Mouse (Mus musculus) intestine, embryonic 15.5 days (tissue): Measurements from ENCODE around the gene Ncor2. TPM values are rescaled to one million over a fixed set of nuclear protein-coding genes. Genes with fewer than 3 reads are reported as not detected.

Experiments used
- ATAC-seq: fragments of 200-750 bp; cut with Nextera tagmentation; 2 replicates; pipeline ENCODE4 v1.8.0; 2017; ENCODE audit warnings: moderate TSS enrichment, moderate library complexity
- H3K27ac ChIP-seq: fragments of 300-500 bp; sonication (generic); 2 replicates; pipeline ENCODE4 v1.5.1; 2015; ENCODE audit warnings: mild to moderate bottlenecking, inconsistent platforms
- H3K27me3 ChIP-seq: fragments of 300-500 bp; sonication (generic); replicated peaks from 2 replicates; pipeline ENCODE4 v1.6.1; 2015; ENCODE audit warnings: inconsistent platforms
- H3K36me3 ChIP-seq: fragments of 300-500 bp; sonication (generic); 2 replicates; pipeline ENCODE4 v1.6.1; 2015; ENCODE audit warnings: inconsistent platforms
- H3K4me1 ChIP-seq: fragments of 300-500 bp; sonication (generic); replicated peaks from 2 replicates; pipeline ENCODE4 v1.6.1; 2015; ENCODE audit warnings: inconsistent platforms
- H3K4me2 ChIP-seq: fragments of 300-500 bp; sonication (generic); replicated peaks from 2 replicates; pipeline ENCODE4 v1.6.1; 2015; ENCODE audit warnings: mild to moderate bottlenecking, inconsistent platforms
- H3K4me3 ChIP-seq: fragments of 300-500 bp; sonication (generic); replicated peaks from 2 replicates; pipeline ENCODE4 v1.5.1; 2015; ENCODE audit warnings: inconsistent platforms
- H3K9ac ChIP-seq: fragments of 300-500 bp; sonication (generic); 2 replicates; pipeline ENCODE4 v1.6.1; 2015; ENCODE audit warnings: inconsistent platforms
- H3K9me3 ChIP-seq: fragments of 300-500 bp; sonication (generic); 2 replicates; pipeline ENCODE4 v1.6.1; 2016; ENCODE audit warnings: inconsistent platforms
- WGBS: fragments of 180-500 bp; shearing (Covaris S2); methylation state at CpG from one replicate; pipeline ENCODE4 v1.1.7; 2015; 5-methylcytosine and 5-hydroxymethylcytosine counted together
- polyA plus RNA-seq: library from polyadenylated mRNA; unstranded; fragments of >200 nt; fragmentation: Nextera tagmentation; extraction: Ambion mirVana; gene quantifications from 2 replicates; pipeline ENCODE4 v1.2.1, GENCODE M21; 2015

The Ncor2 gene
- polyA plus RNA-seq, 1 experiment from 2014 or later, result 20.0 TPM

GRCm38 (mm10) chr5:125093795-125094194 lies 85.2 kb downstream of the Ncor2 start:
- Histone ChIP-seq H3K36me3 (peaks cover 52% of the 10 kb centered on the region), H3K27ac (no peak overlapping the region), H3K4me2 (no peak overlapping the region), H3K4me3 (no peak overlapping the region), H3K9ac (no peak overlapping the region), H3K27me3 (no peaks in the 10 kb centered on the region), H3K9me3 (no peaks in the 10 kb centered on the region), H3K4me1 (no peaks in the 10 kb centered on the region)
- 61% methylated on average over 5 of the region's 5 CpGs for WGBS
- ATAC-seq, result no peak

DNA sequence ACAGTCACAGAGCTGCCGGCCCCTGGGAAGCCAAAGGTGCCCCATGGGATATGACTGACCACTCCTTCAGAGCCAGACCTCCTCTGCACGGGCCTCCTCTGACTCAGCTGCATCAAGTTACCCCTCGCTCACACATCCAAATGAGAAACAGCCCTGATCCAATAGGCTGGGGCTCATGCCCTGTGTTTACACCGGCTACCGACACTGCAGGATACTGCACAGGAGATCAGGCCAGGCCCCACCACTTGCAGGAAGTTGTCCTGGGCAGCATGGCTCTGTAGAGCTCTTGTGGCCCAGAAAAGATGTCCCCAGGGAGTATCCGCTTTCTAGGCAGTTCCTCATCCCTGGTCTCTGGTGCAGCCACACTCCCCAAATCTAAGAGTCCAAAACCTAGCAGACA lies 90.9 kb downstream of the Ncor2 start:
- H3K4me1 ChIP-seq, result peaks cover 3% of the 10 kb centered on the region; the same call in 1 of the 2 replicates

DNA sequence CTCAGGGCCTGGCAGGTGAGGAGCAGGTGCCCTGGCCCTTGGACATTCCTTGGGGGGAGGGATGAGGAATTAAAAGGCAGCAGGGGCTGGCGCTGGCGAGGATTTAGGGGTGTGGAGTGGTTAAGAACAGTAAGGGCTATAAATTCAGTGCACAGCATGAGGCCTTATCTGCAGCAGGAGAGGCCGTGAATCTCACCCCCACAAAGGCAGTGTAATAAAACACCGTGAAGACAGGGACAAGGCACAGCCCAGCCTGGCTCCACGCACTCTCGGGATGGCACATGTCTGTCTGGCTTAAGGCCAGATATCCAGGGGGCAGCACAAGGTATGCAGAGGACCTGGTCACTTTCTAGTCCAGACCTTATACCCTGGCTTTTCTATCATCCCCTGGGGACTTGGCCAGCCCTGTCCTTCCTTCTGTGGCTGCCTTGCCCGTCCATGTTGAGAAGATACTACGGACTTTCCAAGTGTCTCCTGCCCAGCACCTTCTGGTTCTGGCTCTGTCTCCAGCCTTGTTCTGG lies 93.9 kb downstream of the Ncor2 start:
- peaks cover 68% of the 10 kb centered on the region for H3K36me3 ChIP-seq

More for the DNA sequence above, 90.9 kb downstream of the Ncor2 start:
- no peaks in the 10 kb centered on the region for H3K27me3 ChIP-seq
- H3K9me3 ChIP-seq, result no peaks in the 10 kb centered on the region
- no peak overlapping the region for H3K27ac ChIP-seq
- H3K36me3 ChIP-seq, result peaks cover 80% of the 10 kb centered on the region
- no peak for ATAC-seq
- no peak overlapping the region for H3K4me2 ChIP-seq
- H3K4me3 ChIP-seq, result no peak overlapping the region
- 69% methylated on average over 6 of the region's 6 CpGs for WGBS
- H3K9ac ChIP-seq, result no peak overlapping the region

DNA sequence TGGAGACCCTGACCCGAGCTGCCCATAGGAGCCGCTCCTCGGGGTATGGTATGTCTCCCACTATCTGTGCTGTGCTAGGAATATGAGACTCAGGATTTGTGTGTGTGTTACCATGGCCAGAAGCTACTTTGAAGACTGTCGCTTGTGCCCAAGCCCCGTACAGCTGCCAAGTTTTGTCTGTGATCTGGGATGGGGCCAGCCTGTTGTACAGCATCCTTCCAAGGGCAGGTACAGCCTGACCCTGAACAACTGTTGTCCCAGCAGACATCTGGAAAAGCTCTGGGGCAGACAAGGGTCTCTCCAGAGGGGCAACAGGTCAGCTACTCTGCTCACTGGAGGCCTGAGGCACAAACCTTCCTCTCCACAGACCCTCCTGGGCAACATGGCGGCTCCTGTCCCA lies 95.3 kb downstream of the Ncor2 start:
- Histone ChIP-seq H3K27ac (no peak overlapping the region), H3K4me2 (no peak overlapping the region), H3K36me3 (peaks cover 64% of the 10 kb centered on the region), H3K4me1 (peaks cover 25% of the 10 kb centered on the region), H3K27me3 (no peaks in the 10 kb centered on the region), H3K9ac (no peak overlapping the region), H3K4me3 (no peak overlapping the region), H3K9me3 (no peaks in the 10 kb centered on the region)
- 89% methylated on average over 6 of the region's 6 CpGs for WGBS
- no peak for ATAC-seq

More for the DNA sequence above, 93.9 kb downstream of the Ncor2 start:
- H3K9ac ChIP-seq, result no peak overlapping the region
- H3K4me1 ChIP-seq, result peaks cover 25% of the 10 kb centered on the region
- ATAC-seq, result peak; percentile 57; the same call in 1 of the 2 replicates
- 43% methylated on average over 8 of the region's 8 CpGs for WGBS
- no peaks in the 10 kb centered on the region for H3K27me3 ChIP-seq
- H3K9me3 ChIP-seq, result no peaks in the 10 kb centered on the region
- no peak overlapping the region for H3K4me2 ChIP-seq
- H3K27ac ChIP-seq, result no peak overlapping the region
- no peak overlapping the region for H3K4me3 ChIP-seq

- Histone ChIP-seq H3K27me3 (no peaks in the 10 kb centered on the region), H3K4me3 (no peak overlapping the region), H3K4me1 (peaks cover 25% of the 10 kb centered on the region), H3K9ac (peak overlapping the region; percentile 11; the same call in 1 of the 2 replicates), H3K27ac (peak overlapping the region; percentile 88), H3K9me3 (no peaks in the 10 kb centered on the region), H3K36me3 (peaks cover 56% of the 10 kb centered on the region), H3K4me2 (0 out of 2 replicates have a peak overlapping the region, but pooled peaks have one; percentile 19)
- 44% methylated on average over 21 of the region's 21 CpGs for WGBS
- peak; percentile 83 for ATAC-seq
Measured at GRCm38 (mm10) chr5:125081318-125082101, 97.5 kb downstream of the Ncor2 start.

GRCm38 (mm10) chr5:125080787-125081317 lies 98.2 kb downstream of the Ncor2 start:
- WGBS, result 86% methylated on average over 10 of the region's 10 CpGs
- peak overlapping the region; percentile 11; the same call in 1 of the 2 replicates for H3K9ac ChIP-seq
- ATAC-seq, result peak; percentile 55

GRCm38 (mm10) chr5:125080352-125080751 lies 98.7 kb downstream of the Ncor2 start:
- WGBS, result 88% methylated on average over 4 of the region's 4 CpGs
- peaks cover 48% of the 10 kb centered on the region for H3K36me3 ChIP-seq
- 0 out of 2 replicates have a peak overlapping the region, but pooled peaks have one; percentile 88 for H3K27ac ChIP-seq
- peaks cover 28% of the 10 kb centered on the region for H3K4me1 ChIP-seq
- no peaks in the 10 kb centered on the region for H3K27me3 ChIP-seq
- H3K4me3 ChIP-seq, result no peak overlapping the region
- H3K9me3 ChIP-seq, result no peaks in the 10 kb centered on the region
- ATAC-seq, result no peak
- H3K4me2 ChIP-seq, result no peak overlapping the region
- H3K9ac ChIP-seq, result no peak overlapping the region

More at GRCm38 (mm10) chr5:125080787-125081317, 98.2 kb downstream of the Ncor2 start:
- Histone ChIP-seq H3K4me2 (no peak overlapping the region; the same call in 1 of the 2 replicates), H3K36me3 (peaks cover 51% of the 10 kb centered on the region), H3K9me3 (no peaks in the 10 kb centered on the region), H3K4me1 (peaks cover 28% of the 10 kb centered on the region), H3K4me3 (no peak overlapping the region), H3K27ac (peak overlapping the region; percentile 88; the same call in 1 of the 2 replicates), H3K27me3 (no peaks in the 10 kb centered on the region)

DNA sequence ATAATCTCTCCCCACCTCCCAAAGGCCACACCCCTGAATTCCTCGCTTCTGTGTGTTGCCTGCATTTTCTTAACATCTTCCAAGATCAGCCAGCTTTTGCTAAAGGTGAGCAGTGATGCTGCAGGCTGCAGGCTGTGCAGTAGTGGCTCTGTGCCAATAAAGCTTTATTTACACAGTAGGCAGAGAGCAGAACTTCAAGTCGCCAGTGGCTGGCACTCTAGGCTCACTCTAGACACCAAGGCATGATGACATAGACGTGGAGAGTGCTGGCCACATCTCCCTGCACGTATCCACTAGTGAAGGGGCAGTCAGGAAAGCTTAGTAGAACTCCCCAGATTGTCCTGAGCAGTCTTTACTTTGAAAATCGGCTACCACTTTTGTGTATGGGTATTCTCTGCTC lies 100.8 kb downstream of the Ncor2 start:
- H3K9ac ChIP-seq, result no peak overlapping the region
- H3K9me3 ChIP-seq, result no peaks in the 10 kb centered on the region
- H3K4me2 ChIP-seq, result no peak overlapping the region
- no peaks in the 10 kb centered on the region for H3K27me3 ChIP-seq
- peaks cover 33% of the 10 kb centered on the region for H3K4me1 ChIP-seq
- H3K36me3 ChIP-seq, result peaks cover 35% of the 10 kb centered on the region
- no peak overlapping the region for H3K4me3 ChIP-seq
- 72% methylated on average over 5 of the region's 5 CpGs for WGBS
- H3K27ac ChIP-seq, result no peak overlapping the region
- ATAC-seq, result no peak

DNA sequence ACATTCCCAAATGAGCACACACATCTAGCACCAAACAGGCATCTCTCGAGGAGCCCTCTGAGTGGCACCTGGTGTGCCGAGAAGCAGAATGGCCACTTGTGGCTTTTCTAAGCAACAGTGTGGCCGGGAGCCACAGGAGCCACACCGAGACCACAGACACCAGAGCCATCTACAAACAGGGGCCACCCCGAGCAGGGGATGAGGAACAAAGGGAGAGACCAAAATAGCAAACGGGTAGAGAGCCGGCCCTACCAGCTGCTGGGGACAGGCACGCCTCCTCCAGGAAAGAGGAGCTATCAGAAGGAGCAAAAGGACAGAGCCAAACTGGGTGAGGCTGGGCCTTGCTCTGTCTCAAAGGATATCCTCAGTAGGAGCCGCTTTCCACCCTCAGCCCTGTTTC lies 102.8 kb downstream of the Ncor2 start:
- Histone ChIP-seq H3K4me3 (no peak overlapping the region), H3K27ac (no peak overlapping the region), H3K9ac (no peak overlapping the region), H3K9me3 (no peaks in the 10 kb centered on the region), H3K4me1 (peaks cover 35% of the 10 kb centered on the region), H3K36me3 (peaks cover 28% of the 10 kb centered on the region), H3K4me2 (no peak overlapping the region), H3K27me3 (no peaks in the 10 kb centered on the region)
- no peak for ATAC-seq
- 70% methylated on average over 9 of the region's 9 CpGs for WGBS

DNA sequence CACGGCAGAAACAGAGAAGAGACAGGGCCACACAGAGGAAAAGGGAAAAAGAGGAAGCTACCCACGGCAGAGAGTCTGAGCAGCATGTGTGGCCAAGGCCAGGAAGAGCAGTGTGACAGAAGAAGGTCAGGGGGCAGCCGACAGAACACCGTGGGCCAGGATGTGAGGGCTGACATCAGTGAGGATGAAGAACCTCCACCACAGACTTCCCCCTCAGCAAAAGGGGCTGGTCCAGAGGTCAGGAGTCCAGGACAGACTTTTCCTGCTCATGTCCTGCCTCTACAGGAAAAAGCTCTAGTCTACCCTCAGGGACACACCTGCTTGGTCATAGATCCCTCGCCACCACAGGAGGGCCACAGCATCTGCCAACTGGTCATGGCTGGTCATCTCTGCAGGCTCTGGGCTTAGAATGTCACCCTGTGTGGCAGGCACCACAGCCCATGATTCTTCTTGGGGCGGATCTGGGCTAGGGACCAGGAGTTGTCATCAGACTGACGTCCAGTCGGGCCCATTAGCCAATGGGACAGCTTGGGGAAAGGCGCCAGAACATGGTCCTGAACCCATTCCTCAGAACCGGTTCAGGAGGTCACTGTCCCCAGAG lies 104.3 kb downstream of the Ncor2 start:
- 64% methylated on average over 10 of the region's 10 CpGs for WGBS

GRCm38 (mm10) chr5:125073896-125074295 lies 105.1 kb downstream of the Ncor2 start:
- whole genome bisulfite sequencing, result 79% methylated on average over 8 of the region's 8 CpGs
- Histone ChIP-seq H3K9ac (no peak overlapping the region), H3K4me3 (no peak overlapping the region), H3K27ac (no peak overlapping the region), H3K4me2 (no peak overlapping the region), H3K36me3 (peaks cover 13% of the 10 kb centered on the region; the same call in 1 of the 2 replicates), H3K27me3 (no peaks in the 10 kb centered on the region), H3K4me1 (peaks cover 50% of the 10 kb centered on the region), H3K9me3 (no peaks in the 10 kb centered on the region)
- no peak for ATAC-seq

More for the DNA sequence above, 104.3 kb downstream of the Ncor2 start:
- Histone ChIP-seq H3K36me3 (peaks cover 18% of the 10 kb centered on the region), H3K4me3 (no peak overlapping the region), H3K27me3 (no peaks in the 10 kb centered on the region), H3K27ac (no peak overlapping the region), H3K9ac (no peak overlapping the region), H3K9me3 (no peaks in the 10 kb centered on the region), H3K4me1 (peaks cover 44% of the 10 kb centered on the region), H3K4me2 (no peak overlapping the region)
- ATAC-seq, result no peak

DNA sequence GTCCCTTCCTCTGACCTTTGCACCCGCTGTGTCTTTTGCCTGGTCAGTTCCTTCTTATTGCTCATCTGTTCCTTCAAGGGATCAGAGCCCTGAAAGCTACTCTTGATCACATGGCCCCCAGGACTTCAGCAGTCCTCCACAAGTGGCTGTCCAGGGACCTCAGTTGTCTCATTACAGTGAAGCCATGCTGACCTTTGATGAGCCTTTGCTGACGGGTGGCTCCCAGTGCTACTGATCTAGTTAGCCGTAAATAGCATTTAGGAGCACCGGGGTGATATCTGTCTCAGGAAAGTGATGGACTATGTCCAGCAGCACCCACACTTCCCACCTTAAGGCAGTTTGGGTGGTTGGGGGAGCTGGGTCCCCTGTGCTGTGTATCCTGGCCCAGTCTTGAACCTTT lies 105.7 kb downstream of the Ncor2 start:
- WGBS, result 83% methylated on average over 4 of the region's 4 CpGs
- no peak for ATAC-seq
- no peak overlapping the region for H3K27ac ChIP-seq
- H3K4me1 ChIP-seq, result peaks cover 55% of the 10 kb centered on the region
- no peak overlapping the region for H3K4me3 ChIP-seq
- H3K4me2 ChIP-seq, result no peak overlapping the region
- H3K27me3 ChIP-seq, result no peaks in the 10 kb centered on the region
- no peak overlapping the region for H3K9ac ChIP-seq
- peaks cover 11% of the 10 kb centered on the region; the same call in 1 of the 2 replicates for H3K36me3 ChIP-seq
- no peaks in the 10 kb centered on the region for H3K9me3 ChIP-seq
